Mouse (Mus musculus) hindbrain, postnatal 0 days (tissue): ENCODE data around the gene Zfp365. TPM values are rescaled to one million over a fixed set of nuclear protein-coding genes. Genes with fewer than 3 reads are reported as not detected.

Experiments used
- ATAC-seq: fragments of 200-750 bp; cut with Nextera tagmentation; 2 replicates; pipeline ENCODE4 v1.8.0; 2017; ENCODE audit warnings: mild to moderate bottlenecking, moderate TSS enrichment, moderate library complexity
- DNase-seq: peaks from one replicate; pipeline ENCODE4 v3.0.0-alpha.2; 2015; ENCODE audit warnings: low spot score
- H3K27ac ChIP-seq: fragments of 300-500 bp; sonication (generic); 2 replicates; pipeline ENCODE4 v1.5.1; 2014; ENCODE audit warnings: mild to moderate bottlenecking
- H3K27me3 ChIP-seq: fragments of 300-500 bp; sonication (generic); 2 replicates; pipeline ENCODE4 v1.6.1; 2014; ENCODE audit warnings: low read length, mixed read lengths; ENCODE audit not compliant: insufficient read depth
- H3K36me3 ChIP-seq: fragments of 300-500 bp; sonication (generic); 2 replicates; pipeline ENCODE4 v1.6.1; 2014; ENCODE audit warnings: low read length, mixed read lengths; ENCODE audit not compliant: insufficient read depth
- H3K4me1 ChIP-seq: fragments of 300-500 bp; sonication (generic); 2 replicates; pipeline ENCODE4 v1.6.1; 2014; ENCODE audit warnings: antibody characterized with exemption, low read length, mixed read lengths; ENCODE audit not compliant: insufficient read depth
- H3K4me2 ChIP-seq: fragments of 300-500 bp; sonication (generic); 2 replicates; pipeline ENCODE4 v1.6.1; 2014; ENCODE audit warnings: low read depth, mild to moderate bottlenecking, low read length, moderate library complexity, mixed read lengths
- H3K4me3 ChIP-seq: fragments of 300-500 bp; sonication (generic); 2 replicates; pipeline ENCODE4 v1.5.1; 2014; ENCODE audit warnings: low read length
- H3K9ac ChIP-seq: fragments of 300-500 bp; sonication (generic); replicated peaks from 2 replicates; pipeline ENCODE4 v1.6.1; 2014; ENCODE audit warnings: mild to moderate bottlenecking, low read length, moderate library complexity, mixed read lengths
- H3K9me3 ChIP-seq: fragments of 300-500 bp; sonication (generic); 2 replicates; pipeline ENCODE4 v1.6.1; 2016; ENCODE audit warnings: low read length, mixed read lengths
- CTCF ChIP-seq: IDR thresholded peaks from 2 replicates; pipeline ENCODE4 v1.5.1; 2016; ENCODE audit warnings: antibody characterized with exemption, control low read depth, low read depth
- WGBS: fragments of 180-500 bp; shearing (Covaris S2); extraction: QIAGEN DNeasy Blood & Tissue Kit; methylation state at CpG from one replicate; pipeline ENCODE4 v1.1.7; 2014; 5-methylcytosine and 5-hydroxymethylcytosine counted together
- polyA plus RNA-seq: library from polyadenylated mRNA; unstranded; fragments of >200 nt; fragmentation: Nextera tagmentation; extraction: Ambion mirVana; gene quantifications from 2 replicates; pipeline ENCODE4 v1.2.1, GENCODE M21; 2015
- total RNA-seq: library from RNA; depleted of rRNA; stranded (reverse); fragments of >200 nt; gene quantifications from 2 replicates; pipeline ENCODE4 v1.2.3, GENCODE M21; 2014

Gene Zfp365
- total and polyA plus RNA-seq, 2 experiments from 2014 or later = 7.9 to 16.6 TPM

GRCm38 (mm10) chr10:67906926-67907325, 5.5 kb downstream of the Zfp365 start:
- Histone ChIP-seq H3K36me3 (0 out of 2 replicates have a peak, but pooled peaks cover 4% of the 10 kb centered on the region), H3K4me3 (no peak overlapping the region), H3K9me3 (no peaks in the 10 kb centered on the region), H3K4me2 (no peak overlapping the region), H3K27me3 (no peaks in the 10 kb centered on the region), H3K4me1 (no peaks in the 10 kb centered on the region), H3K9ac (no peak overlapping the region), H3K27ac (no peak overlapping the region)
- ATAC-seq (no peak), DNase-seq (no peak)
- WGBS = 96% methylated on average over 2 of the region's 2 CpGs
- TF ChIP-seq CTCF = no peak

- 78% methylated on average over 4 of the region's 4 CpGs for WGBS
- no peak overlapping the region for H3K4me2 ChIP-seq
- no peaks in the 10 kb centered on the region for H3K4me1 ChIP-seq
- ATAC-seq (no peak), DNase-seq (no peak)
- H3K9me3 ChIP-seq = no peaks in the 10 kb centered on the region
- H3K4me3 ChIP-seq = no peak overlapping the region
- no peaks in the 10 kb centered on the region for H3K27me3 ChIP-seq
- 0 out of 2 replicates have a peak, but pooled peaks cover 4% of the 10 kb centered on the region for H3K36me3 ChIP-seq
- no peak overlapping the region for H3K9ac ChIP-seq
- no peak for TF ChIP-seq CTCF
- no peak overlapping the region for H3K27ac ChIP-seq
Measured at GRCm38 (mm10) chr10:67906063-67906462, 6.4 kb downstream of the Zfp365 start.

GRCm38 (mm10) chr10:67903387-67903786, 9.1 kb downstream of the Zfp365 start:
- no peaks in the 10 kb centered on the region for H3K27me3 ChIP-seq
- no peak overlapping the region for H3K27ac ChIP-seq
- H3K9me3 ChIP-seq = no peaks in the 10 kb centered on the region
- DNase-seq (no peak), ATAC-seq (no peak)
- no peak for TF ChIP-seq CTCF
- WGBS = 79% methylated on average over 7 of the region's 7 CpGs
- no peak overlapping the region for H3K9ac ChIP-seq
- no peaks in the 10 kb centered on the region for H3K36me3 ChIP-seq
- no peak overlapping the region for H3K4me2 ChIP-seq
- H3K4me1 ChIP-seq = no peaks in the 10 kb centered on the region
- no peak overlapping the region for H3K4me3 ChIP-seq

- Histone ChIP-seq H3K27ac (no peak overlapping the region), H3K27me3 (no peaks in the 10 kb centered on the region), H3K36me3 (no peaks in the 10 kb centered on the region), H3K9ac (no peak overlapping the region), H3K9me3 (no peaks in the 10 kb centered on the region), H3K4me2 (no peak overlapping the region), H3K4me1 (no peaks in the 10 kb centered on the region), H3K4me3 (no peak overlapping the region)
- TF ChIP-seq CTCF = no peak
- ATAC-seq (no peak), DNase-seq (no peak)
- 41% methylated on average over 5 of the region's 5 CpGs for WGBS
Measured at GRCm38 (mm10) chr10:67901179-67901578, 11.3 kb downstream of the Zfp365 start.

- no peak for TF ChIP-seq CTCF
- Histone ChIP-seq H3K9ac (no peak overlapping the region), H3K4me1 (no peaks in the 10 kb centered on the region), H3K4me2 (no peak overlapping the region), H3K27ac (no peak overlapping the region), H3K36me3 (no peaks in the 10 kb centered on the region), H3K4me3 (no peak overlapping the region), H3K9me3 (no peaks in the 10 kb centered on the region), H3K27me3 (no peaks in the 10 kb centered on the region)
- DNase-seq = no peak
- 74% methylated on average over 4 of the region's 4 CpGs for WGBS
- ATAC-seq = no peak
Measured at GRCm38 (mm10) chr10:67898949-67899675, 13.3 kb downstream of the Zfp365 start.

- Histone ChIP-seq H3K9ac (no peak overlapping the region), H3K36me3 (no peaks in the 10 kb centered on the region), H3K9me3 (no peaks in the 10 kb centered on the region), H3K4me1 (no peaks in the 10 kb centered on the region), H3K4me2 (no peak overlapping the region), H3K4me3 (no peak overlapping the region), H3K27me3 (no peaks in the 10 kb centered on the region), H3K27ac (no peak overlapping the region)
- no peak for TF ChIP-seq CTCF
- DNase-seq (no peak), ATAC-seq (no peak)
- WGBS = 87% methylated on average over 9 of the region's 9 CpGs
Measured at GRCm38 (mm10) chr10:67898355-67898935, 14.0 kb downstream of the Zfp365 start.

GRCm38 (mm10) chr10:67897281-67897680, 15.2 kb downstream of the Zfp365 start:
- DNase-seq (no peak), ATAC-seq (no peak)
- Histone ChIP-seq H3K27ac (no peak overlapping the region), H3K9me3 (no peaks in the 10 kb centered on the region), H3K36me3 (no peaks in the 10 kb centered on the region), H3K9ac (no peak overlapping the region), H3K4me2 (no peak overlapping the region), H3K27me3 (no peaks in the 10 kb centered on the region), H3K4me3 (no peak overlapping the region), H3K4me1 (no peaks in the 10 kb centered on the region; the same call in 1 of the 2 replicates)
- TF ChIP-seq CTCF = no peak
- WGBS = 69% methylated on average over 6 of the region's 6 CpGs
